Mouse (Mus musculus) erythroblast, embryonic 14.5 days (primary cell): Measurements from ENCODE around the gene Gm10354.
"Not testable (repeated sequence)": the region's sequence is repeated elsewhere in the genome, so short reads cannot be mapped to it uniquely, and the experiment has no call there.

Source experiments
- GATA1 ChIP-seq: IDR thresholded peaks from 2 replicates; pipeline ENCODE4 v1.6.1; 2012; ENCODE audit warnings: low read length, inconsistent platforms, mixed read lengths
- TAL1 ChIP-seq: IDR thresholded peaks from 3 replicates; pipeline ENCODE4 v1.6.1; 2012; ENCODE audit warnings: low read length, inconsistent platforms, mixed read lengths

GRCm38 (mm10) chr5:14972841-14973240 lies 5.9 kb downstream of the Gm10354 start:
- TF ChIP-seq TAL1, GATA1: not testable (repeated sequence)
